Mouse (Mus musculus) C2C12 (cell line): ENCODE measurements around the gene Tuba4a.

Experiments used
- CEBPB ChIP-seq: IDR thresholded peaks from one replicate; pipeline ENCODE4 v1.6.1; 2011; ENCODE audit warnings: low read depth, mild to moderate bottlenecking, control low read depth, moderate library complexity
- CTCF ChIP-seq: IDR thresholded peaks from one replicate; pipeline ENCODE4 v1.5.1; 2011; ENCODE audit not compliant: control insufficient read depth, insufficient read depth, insufficient read length
- FOSL1 ChIP-seq: IDR thresholded peaks from one replicate; pipeline ENCODE4 v1.8.0; 2011; ENCODE audit warnings: mild to moderate bottlenecking, low read length; ENCODE audit not compliant: poor library complexity, insufficient read depth, severe bottlenecking
- MAX ChIP-seq: IDR thresholded peaks from one replicate; pipeline ENCODE4 v1.6.1; 2011; ENCODE audit warnings: mild to moderate bottlenecking, control low read depth
- MYOG ChIP-seq: IDR thresholded peaks from one replicate; pipeline ENCODE4 v1.6.1; 2011; ENCODE audit not compliant: control insufficient read depth, insufficient read length; ENCODE audit errors: extremely low read depth
- USF1 ChIP-seq: IDR thresholded peaks from one replicate; pipeline ENCODE4 v1.6.1; 2011; ENCODE audit warnings: low read depth, mild to moderate bottlenecking, control low read depth, moderate library complexity

GRCm38 (mm10) chr1:75254625-75255013 lies 35.0 kb upstream of the Tuba4a start:
- TF ChIP-seq CEBPB (no peak), CTCF (no peak), USF1 (no peak), MYOG (no peak), MAX (no peak), FOSL1 (no peak)
